Mouse (Mus musculus) urinary bladder, postnatal 25 days (tissue): Measurements from ENCODE around the gene Dnase1.
A peak's percentile ranks its signal among the peaks of the same experiment; 100 is the strongest.
"Not testable (repeated sequence)": the region's sequence is repeated elsewhere in the genome, so short reads cannot be mapped to it uniquely, and the experiment has no call there.

ENCODE experiments used
- DNase-seq: peaks from one replicate; pipeline ENCODE4 v3.0.0; 2022; ENCODE audit warnings: low spot score

Dnase1 gene

GRCm38 (mm10) chr16:4045524-4045923 is 8.8 kb downstream of the Dnase1 start:
- DNase-seq, result no peak

GRCm38 (mm10) chr16:4052601-4053000 is 15.9 kb downstream of the Dnase1 start:
- DNase-seq, result no peak

DNA sequence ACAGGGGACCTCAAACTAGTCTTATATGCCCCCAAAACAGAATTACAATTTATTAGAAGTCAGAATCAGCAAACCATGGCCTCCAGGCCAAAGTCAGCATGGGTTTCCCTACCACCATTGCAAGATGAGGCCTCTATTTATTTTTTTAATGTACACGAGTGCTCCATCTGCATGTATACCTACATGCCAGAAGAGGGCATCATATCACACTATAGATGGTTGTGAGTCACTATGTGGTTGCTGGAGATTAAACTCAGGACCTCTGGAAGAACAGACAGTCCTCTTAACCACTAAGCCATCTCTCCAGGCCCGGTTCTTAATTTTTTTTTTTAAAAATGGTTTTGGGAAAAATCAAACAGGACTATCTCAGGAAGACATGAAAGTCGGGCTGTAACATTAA is 17.1 kb downstream of the Dnase1 start:
- no peak for DNase-seq

- DNase-seq, result no peak
Measured at GRCm38 (mm10) chr16:4064945-4065344, 28.2 kb downstream of the Dnase1 start.

DNA sequence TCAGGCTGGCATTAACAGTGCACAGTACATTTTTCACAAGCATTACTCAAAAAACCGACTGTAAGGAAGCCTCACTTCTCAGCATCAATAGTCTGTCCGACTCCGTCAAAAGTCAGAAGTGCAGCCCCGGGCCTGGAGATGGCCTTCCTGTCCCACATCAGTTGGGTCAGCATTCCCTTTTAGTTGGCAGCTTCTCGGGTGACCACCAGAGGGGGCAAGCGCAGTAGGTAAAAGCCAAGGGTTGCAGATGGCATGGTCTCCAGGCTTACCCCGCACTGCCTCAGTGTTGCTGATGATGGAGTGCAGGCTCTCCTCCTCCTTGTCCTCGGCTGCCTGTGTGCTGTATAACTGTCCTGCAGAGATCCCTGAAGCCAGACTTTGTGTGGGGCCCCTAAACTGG is 31.8 kb downstream of the Dnase1 start:
- peak; percentile 38 for DNase-seq

- DNase-seq, result no peak
Measured at GRCm38 (mm10) chr16:4074297-4074696, 37.6 kb downstream of the Dnase1 start.

GRCm38 (mm10) chr16:4074836-4075235 is 38.1 kb downstream of the Dnase1 start:
- no peak for DNase-seq

DNA sequence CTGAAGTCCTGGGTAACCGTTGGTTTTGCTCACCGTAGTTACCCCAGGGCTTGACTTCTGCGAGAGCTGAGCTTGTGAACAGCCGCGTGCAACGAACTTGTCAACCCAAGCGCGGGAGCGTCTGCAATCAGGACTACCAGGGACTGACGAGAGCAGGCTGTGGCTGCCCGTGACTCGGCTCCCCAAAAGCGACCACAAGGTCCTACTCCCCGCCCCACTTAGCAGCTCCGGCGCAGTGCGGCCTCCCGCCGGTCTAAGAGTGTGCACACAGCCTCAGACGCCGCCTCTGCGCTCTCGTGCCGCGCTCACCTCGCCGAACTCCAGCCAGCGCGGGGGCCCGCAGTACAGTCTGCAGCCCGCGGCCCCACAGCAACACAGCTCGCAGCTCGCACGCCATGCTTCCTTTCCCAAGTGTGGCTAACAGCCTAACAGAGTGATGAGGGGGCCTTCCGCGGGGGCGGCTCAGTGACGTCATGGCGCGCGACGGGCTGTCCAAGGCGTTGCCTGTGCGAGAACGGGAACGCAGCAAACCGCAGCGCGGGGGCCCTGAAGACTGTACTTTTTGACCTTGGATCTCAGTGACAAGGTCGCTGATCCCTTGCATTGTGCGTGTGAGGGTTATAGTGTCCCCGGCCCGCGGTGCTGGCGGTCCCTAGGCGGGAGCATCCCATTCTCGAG is 40.8 kb downstream of the Dnase1 start, which contains the start of gene Trap1:
Gene Trap1, minus strand, starts transcription at position 444 of the 678 bp plus-strand sequence.
- peak; percentile 95 for DNase-seq

DNA sequence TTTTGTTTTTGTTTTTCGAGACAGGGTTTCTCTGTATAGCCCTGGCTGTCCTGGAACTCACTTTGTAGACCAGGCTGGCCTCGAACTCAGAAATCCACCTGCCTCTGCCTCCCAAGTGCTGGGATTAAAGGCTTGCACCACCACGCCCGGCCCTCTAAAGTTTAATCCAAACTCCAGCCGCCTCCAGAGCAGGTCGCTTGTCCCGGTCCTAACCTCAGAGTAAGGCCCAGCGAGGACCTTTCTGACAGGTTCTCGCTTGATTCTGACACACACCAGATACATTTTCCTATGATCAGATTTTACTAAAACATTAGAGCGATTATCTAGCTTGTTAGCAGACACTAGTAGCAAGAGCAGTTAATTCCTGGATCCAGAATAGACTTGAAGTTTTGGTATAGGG is 41.6 kb downstream of the Dnase1 start:
- DNase-seq, result not testable (repeated sequence)

DNA sequence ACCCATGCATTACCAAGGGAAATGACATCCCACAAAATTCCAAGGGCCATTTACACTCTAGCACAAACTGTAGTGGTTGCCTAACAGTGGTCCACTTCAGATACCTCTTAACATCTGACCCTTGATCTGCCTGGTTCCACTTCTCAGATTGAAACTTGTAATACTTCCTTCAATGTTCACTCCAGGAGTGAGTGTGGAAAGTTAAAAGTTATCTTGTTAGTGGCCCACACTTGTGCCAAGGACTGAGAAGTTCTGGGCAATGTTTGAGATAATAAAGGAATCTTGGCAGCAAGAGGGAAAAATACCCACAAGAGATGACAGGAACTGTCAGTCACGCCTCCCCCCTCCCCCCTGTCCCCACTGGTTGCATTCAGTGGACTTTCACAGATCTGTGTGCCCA is 42.9 kb downstream of the Dnase1 start:
- DNase-seq, result no peak

DNA sequence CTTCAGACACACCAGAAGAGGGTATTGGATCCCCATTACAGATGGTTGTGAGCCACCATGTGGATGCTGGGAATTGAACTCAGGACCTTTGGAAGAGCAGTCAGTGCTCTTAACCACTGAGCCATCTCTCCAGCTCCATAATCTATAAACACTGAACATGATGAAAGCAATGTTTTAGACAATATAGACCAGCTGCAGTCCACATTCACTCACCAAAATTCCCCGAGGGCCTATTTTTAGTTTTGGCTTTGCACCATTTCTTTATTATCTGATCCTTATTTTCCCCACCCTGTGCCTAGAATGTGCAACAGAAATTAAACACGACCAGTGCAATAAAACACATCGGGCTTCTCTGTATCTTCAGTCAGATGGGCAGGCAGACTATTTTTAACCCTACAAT is 43.7 kb downstream of the Dnase1 start:
- not testable (repeated sequence) for DNase-seq

DNA sequence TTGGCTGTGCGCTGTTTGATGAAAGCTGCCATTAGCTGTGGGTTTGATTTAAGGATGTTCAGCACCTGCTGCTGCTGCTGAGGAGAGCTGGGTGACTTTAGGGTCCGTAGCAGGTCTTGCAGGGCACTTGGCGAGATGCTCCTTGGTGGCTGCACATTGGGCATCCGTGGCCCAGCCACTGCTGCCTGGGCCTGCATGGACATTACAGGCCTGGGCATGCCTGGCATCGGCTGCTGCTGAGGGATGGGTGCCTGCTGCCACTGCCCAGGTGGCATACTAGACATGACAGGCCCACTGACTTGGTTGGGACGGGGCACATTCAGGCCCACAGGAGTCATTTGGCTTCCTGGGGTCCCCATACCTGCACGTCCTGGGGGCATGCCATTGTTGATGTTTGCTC is 48.3 kb downstream of the Dnase1 start:
- no peak for DNase-seq

DNA sequence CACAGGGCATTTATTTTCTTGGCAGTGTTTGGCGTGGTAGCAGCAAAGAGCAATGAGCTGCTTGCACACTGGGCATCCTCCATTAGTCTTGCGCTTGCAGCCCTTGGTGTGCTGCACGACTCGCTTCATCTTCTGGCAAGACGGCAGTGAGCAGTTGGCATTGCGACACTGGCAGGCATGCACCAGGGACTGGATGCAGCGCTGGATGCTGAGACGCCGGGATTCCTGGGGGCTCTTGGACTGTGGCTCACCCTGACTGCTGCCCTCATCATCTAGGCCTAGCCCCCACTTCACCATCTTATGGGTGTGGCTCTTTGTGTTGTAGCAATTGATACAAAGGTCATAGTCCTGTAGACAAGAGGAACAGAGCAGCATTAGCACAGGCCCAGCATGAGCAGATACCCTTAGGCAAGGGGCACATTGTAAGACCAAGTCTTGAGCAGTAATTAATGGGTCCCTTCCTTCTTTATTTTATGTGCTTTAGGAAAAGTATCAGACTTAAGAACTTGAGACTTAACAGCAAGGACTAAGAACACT is 49.2 kb downstream of the Dnase1 start:
- no peak for DNase-seq

- no peak for DNase-seq
Measured at GRCm38 (mm10) chr16:4087214-4087913, 50.6 kb downstream of the Dnase1 start.
